Mouse (Mus musculus): Measurements from ENCODE around the gene Zbed5.
"Not testable (repeated sequence)": the region's sequence is repeated elsewhere in the genome, so short reads cannot be mapped to it uniquely, and the experiment has no call there.

Zbed5 gene

DNA sequence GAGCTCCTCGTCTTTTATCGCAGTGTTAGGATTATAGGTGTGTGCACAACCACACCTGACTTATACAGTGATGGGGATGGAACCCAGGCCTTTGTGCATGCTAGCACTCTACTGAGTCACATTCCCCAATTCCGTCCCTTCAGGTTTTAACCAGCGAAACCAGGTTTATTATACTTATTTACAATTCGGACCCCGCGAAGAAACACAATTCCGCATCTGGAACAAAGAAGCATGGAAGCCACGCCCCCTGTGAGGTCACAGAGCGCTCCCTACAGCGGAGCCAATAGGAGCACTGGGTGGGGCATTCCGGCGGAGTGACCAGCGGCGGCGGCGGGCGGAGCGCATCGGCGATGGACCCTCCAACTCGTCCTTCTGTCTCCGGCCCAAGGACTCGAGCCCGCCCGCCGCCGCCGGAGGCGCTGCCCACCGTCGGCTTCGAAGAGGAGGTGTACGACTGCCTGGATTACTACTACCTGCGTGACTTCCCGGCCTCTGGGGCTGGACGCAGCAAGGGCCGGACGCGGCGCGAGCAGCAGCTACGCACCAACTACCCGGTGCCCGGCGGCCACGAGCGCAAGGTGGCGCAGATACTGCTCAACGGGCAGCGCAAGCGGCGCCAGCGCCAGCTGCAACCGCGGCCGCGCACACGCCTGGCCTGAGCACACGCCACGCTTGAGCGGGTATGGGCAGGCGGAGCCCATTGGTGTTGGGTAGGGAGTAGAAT lies 12.9 kb downstream of the Zbed5 start, which contains the start of gene Nupr1l:
Gene Nupr1l (plus strand): TSS at position 299 of the 724 bp plus-strand sequence.
- DNase-seq (ENCODE audit: low spot score in 2 of 2), result peak; percentile 93 to 94

DNA sequence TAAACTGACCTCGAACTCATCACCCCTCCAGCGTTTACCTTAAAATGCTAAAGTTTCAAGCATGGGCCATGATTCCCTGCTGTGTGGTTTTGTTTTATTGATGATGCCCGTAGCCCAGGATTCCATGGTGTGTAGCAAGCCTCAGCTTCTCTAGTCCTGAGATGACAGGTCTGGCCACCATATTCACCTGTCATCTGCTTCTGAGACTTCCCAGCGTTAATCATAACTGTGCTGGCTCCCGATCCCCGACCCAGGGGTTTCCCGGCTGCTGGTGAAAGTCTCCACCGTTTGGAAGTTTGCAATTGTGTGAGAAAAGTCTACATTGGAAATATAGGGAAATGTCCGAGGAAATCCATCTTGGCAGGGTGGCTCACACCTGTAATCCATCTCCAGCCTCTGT lies 13.6 kb downstream of the Zbed5 start:
- DNase-seq (ENCODE audit: low spot score in 2 of 2), result no peak

DNA sequence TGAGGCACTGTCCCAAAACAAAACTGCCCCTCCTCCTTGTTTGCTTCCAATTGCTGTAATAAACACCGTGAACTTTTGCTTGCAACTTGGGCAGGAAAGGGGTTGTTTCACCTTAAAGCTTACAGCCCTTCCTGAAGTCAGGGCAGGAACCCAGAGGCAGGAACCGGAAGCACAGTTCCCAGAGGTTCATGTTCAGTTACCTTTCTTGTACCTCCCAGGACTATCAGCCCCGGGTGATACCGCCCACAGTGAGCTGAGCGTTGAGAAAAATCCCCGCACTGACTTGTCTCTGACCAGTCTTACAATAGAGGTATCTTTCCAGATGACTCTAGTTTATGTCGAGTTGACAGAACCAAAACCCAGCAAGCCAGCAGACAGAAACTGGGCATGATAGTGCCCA lies 14.1 kb downstream of the Zbed5 start:
- DNase-seq (ENCODE audit: low spot score in 2 of 2), result no peak

DNA sequence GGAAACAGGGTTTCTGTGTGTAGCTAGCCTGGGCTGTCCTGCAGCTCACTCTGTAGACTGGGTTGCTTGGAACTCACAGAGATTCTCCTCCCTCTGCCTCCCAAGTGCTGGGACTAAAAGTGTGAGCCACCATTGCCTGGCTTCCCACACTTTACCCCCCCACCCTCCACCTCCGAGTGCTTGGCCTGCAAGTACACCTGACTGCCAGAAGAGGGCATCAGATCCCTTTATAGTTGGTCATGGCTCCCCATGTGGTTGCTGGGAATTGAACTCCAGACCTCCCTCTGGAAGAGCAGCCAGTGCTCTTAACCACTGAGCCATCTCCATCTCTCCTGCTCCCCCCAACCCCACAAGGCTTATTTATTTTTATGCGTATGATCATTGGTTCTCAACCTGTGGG lies 18.5 kb downstream of the Zbed5 start:
- no peak for DNase-seq (ENCODE audit: low spot score in 2 of 2)

DNA sequence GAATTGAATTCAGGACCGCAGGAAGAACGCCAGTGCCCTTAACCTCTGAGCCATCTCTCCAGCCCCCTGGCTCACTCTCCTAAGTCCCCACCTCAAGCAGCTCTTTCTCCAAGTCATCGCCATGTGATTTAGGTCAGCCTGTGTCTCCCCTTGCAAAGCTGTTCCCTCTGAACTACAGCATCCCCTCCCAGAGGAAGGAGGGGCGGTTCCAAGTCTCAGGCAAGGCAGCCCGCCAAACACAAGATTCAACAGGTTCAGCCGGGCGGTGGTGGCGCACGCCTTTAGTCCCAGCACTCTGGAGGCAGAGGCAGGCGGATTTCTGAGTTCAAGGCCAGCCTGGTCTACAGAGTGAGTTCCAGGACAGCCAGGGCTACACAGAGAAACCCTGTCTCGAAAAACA lies 20.0 kb downstream of the Zbed5 start:
- DNase-seq (ENCODE audit: low spot score in 2 of 2), result not testable (repeated sequence)

DNA sequence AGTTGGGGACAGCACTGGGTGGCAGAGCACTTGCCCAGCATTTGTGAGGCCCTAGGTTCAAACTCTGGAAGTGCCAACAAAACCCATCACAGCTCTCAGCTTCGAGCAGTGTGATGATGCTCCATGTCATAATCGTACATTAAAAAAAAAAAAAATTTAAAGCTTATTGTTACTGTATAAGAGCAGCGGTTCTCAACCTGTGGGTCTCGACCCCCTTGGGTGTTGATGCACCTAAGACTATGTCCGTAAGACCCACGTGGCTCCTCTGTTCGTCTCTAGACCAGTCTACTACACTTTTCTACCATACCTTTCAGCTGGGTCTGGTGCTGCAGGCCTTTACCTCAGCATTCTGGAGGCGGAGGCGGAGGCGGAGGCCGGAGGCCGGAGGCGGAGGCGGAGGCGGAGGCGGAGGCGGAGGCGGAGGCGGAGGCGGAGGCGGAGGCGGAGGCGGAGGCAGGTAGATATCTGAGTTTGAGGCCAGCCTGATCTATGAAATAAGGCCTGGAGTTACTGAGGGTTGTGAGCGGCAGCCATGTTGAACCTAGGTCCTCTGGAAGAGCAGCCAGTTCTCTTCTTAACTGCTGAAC lies 22.6 kb downstream of the Zbed5 start:
- DNase-seq (ENCODE audit: low spot score in 2 of 2), result no peak

DNA sequence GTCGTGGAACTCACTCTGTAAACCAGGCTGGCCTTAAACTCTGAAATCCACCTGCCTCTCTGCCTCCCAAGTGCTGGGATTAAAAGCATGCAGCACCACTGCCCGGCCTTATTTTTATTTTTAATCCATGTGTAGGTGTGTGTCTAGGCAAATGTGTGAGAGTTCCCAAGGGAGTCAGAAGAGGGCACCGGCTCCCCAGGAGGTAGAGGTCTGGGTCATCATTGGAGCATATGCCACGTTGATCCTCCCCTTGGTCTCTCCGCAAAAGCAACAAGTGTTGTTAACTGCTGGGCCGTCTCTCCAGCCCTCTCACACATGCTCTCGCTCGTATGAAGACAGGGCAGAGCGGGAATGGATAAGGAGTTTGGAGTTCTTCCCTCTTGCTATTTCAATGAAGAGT lies 23.2 kb downstream of the Zbed5 start:
- DNase-seq (ENCODE audit: low spot score in 2 of 2), result no peak

DNA sequence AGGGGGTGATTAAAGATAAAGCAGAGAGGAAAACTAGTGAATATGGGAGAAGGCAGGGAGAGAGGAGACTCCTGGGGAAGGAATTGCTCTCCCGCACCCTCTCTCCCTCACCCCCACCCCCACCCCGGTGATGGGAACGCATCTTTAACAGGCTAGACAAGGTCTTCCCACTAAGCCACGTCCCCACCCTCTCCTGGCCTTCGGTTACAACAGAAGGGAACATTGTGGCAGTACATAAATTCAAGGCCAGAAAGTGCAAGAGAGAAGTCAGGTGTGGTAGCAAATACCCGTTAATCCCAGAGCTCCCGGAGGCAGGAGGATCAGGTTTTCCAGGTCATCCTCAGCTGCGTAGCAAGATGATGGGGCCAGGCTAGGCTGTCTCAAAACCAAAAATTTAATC lies 23.8 kb downstream of the Zbed5 start:
- no peak for DNase-seq (ENCODE audit: low spot score in 2 of 2)

DNA sequence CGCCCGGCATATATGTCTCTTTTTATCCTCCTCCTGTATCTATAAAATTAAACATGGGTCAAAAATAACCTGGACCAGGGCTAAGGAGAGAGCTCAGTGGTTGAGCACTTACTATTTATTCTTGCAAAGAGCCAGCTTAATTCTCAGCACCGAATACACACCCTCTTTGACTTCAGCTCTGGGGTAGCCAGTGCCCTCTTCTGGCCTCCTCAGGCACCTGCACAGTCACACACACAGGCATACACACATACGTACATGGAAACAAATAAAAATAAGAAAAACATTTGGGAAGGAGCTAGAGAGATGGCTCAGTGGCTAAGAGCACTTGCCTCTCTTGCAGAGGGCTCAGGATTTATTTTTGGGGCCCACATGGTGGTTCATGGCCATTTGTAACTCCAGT lies 26.4 kb downstream of the Zbed5 start:
- no peak for DNase-seq (ENCODE audit: low spot score in 2 of 2)

DNA sequence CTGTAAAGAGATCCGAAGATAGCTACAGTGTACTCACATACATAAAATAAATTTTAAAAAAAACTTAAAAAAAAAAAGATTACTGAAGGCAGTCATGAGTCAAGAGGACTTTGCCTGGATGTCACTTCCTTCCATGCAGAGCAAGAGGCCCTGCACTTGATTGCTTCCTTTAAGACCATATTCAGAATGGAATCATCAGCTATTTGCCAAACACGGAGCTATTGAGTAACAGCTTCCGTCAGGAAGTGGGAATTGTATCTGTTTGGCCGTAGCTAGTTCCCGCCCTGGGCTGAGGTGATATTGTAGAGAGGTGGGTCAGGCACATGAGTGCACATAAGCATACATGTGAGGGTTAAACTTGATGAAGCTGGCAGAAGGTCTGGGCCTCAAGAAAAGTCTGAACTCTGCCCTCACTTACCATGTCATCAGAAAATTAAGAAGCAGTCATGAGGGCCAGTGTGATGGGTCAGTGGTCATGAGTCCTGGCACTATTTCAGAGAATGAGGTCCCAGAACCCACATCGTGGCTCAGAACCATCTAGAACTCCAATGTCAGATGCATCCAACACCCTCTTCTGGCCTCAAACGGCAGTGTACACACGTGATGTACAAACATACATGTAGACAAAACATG lies 29.4 kb downstream of the Zbed5 start:
- no peak for DNase-seq (ENCODE audit: low spot score in 2 of 2)

DNA sequence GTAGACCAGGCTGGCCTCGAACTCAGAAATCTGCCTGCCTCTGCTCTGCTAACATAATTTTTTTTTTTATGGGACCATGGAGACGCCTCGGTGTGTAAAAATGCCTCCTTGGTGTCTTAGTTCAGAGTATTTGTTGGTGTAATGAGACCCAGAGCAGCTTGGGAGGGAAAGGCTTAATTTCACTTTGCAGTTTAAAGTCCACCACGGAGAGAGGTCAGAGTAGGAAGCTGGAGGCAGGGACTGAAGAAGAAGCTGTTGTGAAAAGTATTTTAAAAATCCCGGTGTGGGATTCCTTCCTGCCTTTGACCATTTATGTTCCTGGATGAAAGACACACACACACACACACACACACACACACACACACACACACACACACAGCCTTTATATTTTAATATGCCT lies 30.4 kb downstream of the Zbed5 start:
- DNase-seq (ENCODE audit: low spot score in 2 of 2), result no peak

DNA sequence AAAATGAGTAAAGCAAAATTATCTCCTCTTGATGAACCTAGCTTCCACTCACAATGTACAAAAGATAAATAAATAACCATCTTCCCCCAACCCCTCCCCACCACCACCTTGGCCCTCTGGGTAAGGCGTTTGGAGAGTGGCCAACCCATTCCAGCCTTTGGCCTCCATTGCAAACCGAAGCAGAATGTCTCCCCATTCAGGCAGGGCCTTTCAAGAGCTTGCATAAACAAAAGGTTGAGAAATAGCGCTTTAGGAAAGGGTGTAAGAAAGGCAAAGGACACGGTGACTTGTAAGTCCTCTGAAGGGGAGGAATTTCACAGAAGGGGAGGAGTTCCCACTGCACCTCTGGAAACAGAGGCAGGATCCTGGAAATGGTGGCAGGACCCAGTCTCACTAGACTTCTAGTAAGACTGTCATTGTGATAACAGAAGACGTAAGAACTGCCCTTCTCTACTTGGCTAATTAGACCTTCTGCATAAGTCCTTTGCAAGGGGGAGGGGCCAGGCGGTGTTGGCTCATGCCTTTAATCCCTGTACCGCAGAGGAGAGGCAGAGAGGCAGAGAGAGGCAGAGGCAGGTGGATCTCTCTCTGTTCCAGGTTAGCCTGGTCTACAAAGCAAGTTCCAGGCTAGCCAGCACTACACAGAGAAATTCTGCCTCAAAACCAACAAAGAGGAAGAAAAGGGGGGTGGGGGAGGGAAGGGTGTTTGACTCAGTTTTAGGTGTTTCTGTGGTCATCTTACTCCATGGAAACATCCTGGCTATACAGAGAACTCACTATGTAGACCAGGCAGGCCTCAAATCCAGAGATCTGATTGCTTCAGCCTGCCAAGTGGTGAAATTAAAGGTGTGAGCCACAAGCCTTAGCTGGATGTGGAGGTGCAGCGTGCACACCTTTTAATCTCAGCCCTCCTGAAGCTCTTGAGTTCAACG lies 34.7 kb downstream of the Zbed5 start:
- DNase-seq (ENCODE audit: low spot score in 2 of 2), result no peak

DNA sequence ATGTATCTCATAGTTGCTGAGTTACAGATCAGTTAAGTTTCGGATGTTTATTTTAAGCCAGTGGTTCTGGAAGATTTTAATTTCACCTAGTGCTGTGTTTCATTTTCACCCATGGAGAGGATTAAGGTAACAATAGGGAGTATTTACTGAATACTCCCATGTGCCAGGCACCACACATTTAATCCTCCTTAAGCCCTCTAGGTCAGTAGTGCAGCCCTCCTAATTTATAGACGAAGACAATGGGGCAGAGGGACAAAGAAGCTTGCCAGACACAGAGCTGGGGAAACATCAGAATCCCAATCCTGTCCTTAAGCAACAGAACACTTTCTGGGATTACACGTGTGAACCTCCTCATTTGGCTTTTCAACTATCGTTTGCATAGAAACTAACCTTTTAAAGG lies 41.4 kb downstream of the Zbed5 start:
- DNase-seq (ENCODE audit: low spot score in 2 of 2), result no peak

DNA sequence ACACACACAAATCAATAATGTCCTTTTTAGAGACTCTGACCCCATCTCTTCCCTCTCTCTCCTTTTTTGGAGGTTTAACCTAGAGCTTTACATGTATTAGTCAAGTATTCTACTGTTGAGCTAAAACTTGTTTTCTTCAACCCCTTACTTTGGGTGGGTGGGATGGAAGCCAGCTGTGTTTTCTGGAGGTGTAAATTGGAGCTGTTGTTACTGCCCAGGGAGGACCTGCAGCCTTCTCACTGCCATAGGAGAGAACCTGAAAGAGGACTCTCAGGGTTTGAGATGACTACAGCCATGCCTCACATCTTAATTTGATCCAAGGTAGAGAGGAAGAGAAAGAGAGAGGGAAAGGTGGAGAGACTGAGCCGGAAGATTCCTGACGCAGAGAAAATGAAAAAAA lies 44.8 kb downstream of the Zbed5 start:
- DNase-seq (ENCODE audit: low spot score in 2 of 2), result no peak

DNA sequence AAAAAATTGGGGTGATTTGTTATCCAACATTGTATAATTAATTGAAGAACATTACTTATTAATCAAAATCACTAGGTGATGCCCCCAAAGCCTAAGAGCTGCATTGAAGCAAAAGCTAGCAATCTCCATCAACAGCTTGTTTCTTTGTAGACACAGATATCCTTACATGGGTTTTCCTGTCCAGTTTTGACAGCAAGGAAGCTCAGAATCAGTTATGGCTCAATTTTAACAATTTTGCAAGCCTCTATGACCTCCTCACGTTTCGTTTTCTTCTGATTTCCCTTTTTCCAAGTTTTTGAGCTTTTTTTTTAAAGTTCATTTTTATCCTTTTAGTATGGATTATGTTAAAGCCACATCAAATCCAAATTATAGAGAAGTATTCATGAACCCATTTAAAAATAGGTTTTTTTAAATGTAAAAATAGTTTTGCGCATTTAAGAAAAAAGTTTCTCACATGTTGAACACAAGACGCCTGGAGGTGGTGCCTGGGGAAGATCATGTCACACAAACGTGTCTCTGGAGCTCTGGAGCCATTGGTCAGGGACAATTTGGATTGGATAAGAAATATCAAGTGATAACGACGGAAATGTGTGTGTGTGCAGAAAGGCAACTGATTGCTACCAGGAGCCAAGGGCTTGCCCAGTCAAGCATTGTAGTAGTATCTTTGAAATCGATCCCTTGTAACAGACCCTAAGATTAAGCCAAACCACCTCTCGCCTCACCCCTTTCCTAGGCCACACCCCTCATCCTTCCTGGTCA lies 45.4 kb downstream of the Zbed5 start:
- no peak for DNase-seq (ENCODE audit: low spot score in 2 of 2)

DNA sequence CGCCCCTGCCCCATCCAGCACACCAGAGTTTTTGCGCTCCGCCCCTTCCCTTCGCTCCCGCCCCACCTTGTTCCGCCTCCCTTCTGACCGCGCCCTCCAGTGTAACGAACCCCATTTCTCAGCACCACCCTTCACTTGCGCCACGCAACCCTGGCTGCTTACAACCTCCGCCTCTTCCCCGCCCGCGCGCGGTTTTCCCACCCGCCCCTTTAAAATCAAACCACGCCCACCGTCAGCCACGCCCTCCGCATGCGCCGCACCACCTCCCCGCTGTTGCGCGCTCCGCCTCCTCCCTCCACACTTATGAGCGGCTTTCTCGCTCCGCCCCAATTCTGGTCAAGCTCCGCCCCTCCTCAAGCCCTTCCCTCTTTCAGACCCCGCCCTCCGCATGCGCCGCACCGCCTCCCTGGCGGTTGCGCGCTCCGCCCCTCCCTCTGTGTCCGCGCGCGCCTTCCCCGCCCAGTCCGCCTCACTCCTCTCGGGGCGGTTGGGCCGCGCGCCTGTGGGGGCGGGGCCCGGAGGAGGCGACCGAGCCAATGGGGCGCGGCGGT lies 46.0 kb downstream of the Zbed5 start, which contains the start of gene Vkorc1l1:
Gene Vkorc1l1 (plus strand): TSS at position 476 of the 551 bp plus-strand sequence.
- DNase-seq (ENCODE audit: low spot score in 2 of 2), result peak; percentile 99

DNA sequence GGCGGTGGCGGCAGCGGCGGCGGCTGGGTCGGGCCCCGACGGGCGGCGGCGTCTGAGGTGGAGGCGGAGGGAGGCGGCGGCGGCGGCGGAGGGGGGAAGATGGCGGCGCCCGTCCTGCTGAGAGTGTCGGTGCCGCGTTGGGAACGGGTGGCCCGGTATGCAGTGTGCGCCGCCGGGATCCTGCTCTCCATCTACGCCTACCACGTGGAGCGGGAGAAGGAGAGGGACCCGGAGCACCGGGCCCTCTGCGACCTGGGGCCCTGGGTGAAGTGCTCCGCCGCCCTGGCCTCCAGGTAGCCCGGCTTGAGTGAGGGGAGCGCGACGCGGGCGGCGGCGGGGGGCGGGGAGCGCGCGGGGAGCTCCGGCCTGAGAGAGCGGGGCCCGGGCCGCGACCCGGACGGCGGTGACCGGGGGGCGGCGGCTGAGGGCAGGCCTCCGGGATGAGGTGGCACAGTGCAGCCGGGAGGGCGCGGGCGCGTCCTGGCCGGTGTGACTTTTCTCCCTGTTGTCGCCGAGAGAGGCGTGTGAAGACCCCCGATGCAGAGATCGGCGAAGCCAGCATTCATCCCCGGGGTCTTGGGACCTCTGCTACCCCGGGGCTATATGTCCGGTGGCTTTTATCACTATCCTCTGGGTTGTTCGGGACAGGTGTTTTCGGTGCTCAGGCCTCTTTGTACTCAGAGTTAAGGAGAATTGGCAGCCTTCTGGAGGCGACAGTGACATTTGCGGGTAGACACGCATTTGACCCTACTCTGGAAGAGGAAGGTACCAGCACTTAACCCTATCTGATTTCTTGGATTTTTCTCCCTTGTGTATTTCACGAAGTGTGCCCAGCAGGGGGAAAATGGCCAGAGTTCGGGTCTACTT lies 46.8 kb downstream of the Zbed5 start:
- peak; percentile 40 to 52 for DNase-seq (ENCODE audit: low spot score in 2 of 2)

DNA sequence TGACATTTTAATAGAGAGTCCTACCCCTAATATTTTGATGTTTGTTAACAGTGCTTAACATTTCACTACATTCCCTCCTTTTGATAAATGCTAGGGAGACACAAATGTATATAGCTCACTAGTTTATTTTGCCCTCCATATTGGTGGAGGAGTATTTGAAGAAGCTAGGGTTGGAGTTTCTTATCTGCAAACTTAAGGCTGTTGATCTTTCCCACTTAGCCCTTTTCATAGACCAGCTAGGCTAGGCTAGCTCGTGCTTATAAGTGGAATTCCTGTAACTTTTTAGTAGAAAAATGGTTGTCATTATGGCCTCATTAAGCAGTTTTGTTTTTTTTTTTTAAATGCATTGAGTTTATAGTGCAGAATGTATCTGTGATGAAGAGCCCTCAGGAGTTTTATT lies 47.9 kb downstream of the Zbed5 start:
- DNase-seq (ENCODE audit: low spot score in 2 of 2), result no peak

DNA sequence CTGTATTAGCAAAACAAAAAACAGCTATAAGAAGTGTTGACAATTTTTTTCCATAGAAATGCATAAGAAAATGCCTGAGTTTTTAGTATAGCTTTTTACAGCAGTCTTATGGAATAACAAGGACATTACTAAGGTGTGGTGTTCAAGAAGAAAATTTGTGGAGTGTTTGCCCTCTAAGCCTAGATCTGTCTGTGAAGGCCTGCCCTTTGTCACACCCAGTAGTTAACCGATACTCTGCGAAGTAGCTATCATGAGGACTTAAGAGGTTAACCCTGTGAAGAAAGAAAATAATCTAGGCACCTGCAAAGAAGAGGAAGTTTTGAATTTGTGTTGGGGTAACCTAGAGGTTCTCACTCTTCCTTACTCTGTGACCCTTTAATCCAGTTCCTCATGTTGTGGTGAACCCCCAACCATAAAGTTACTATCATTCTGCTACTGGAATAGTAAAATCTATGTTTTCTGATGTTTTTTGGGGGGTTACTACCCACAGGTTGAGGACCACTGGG lies 52.1 kb downstream of the Zbed5 start:
- no peak for DNase-seq (ENCODE audit: low spot score in 2 of 2)

DNA sequence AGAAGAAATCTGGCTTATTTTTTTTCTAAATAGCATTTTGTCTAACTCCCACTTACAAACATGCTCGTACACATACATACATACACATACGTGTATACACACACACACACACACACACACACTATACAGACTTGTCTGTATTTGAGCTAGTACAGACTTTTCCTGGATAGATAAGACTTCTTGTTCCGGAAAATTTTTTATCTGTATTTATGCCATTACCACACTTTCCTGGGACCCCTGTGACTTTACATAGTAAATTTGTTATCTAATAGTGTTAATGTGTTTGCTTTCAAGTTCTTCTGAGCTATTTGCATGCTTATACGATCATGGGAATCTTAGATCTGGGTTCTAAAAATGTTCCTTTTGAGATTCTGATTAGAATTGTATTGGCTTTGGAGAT lies 56.6 kb downstream of the Zbed5 start:
- no peak for DNase-seq (ENCODE audit: low spot score in 2 of 2)

Measured in right cerebral cortex, postnatal 10 days (tissue).